Mouse (Mus musculus) liver, embryonic 14.5 days (tissue): Measurements from ENCODE around the gene Apobec3.

Source experiments
- CTCF ChIP-seq: IDR thresholded peaks from 2 replicates; pipeline ENCODE4 v1.5.1; 2016; ENCODE audit warnings: antibody characterized with exemption, low read depth, control low read depth
- EP300 ChIP-seq: IDR thresholded peaks from 2 replicates; pipeline ENCODE4 v1.6.1; 2016; ENCODE audit warnings: antibody characterized with exemption, low read depth

GRCm38 (mm10) chr15:79951226-79951625, 59.8 kb downstream of the Apobec3 start:
- TF ChIP-seq CTCF (no peak), EP300 (no peak)
